8 mouse cellular contexts compared by ENCODE assay signal in genomic region chr1:152767749-152768488, GRCm38 (mm10). TPM values are rescaled to one million over a fixed set of nuclear protein-coding genes. Genes with fewer than 3 reads are reported as not detected.
DNase-seq lines count a peak whose midpoint lies in the region; ATAC-seq and TF ChIP-seq lines count a peak whose summit lies in the region.

No protein-coding gene starts in this region.

- peak; percentile 3 for TF ChIP-seq CTCF in ES-Bruce4 (IDR thresholded peaks at IDR 0.05; ENCODE audit: low read depth, low read length)
- TF ChIP-seq CTCF in heart, postnatal 0 days (IDR thresholded peaks at IDR 0.05; ENCODE audit: low read depth), result peak; percentile 73
- peak; percentile 84 for TF ChIP-seq CTCF in liver, embryonic 14.5 days (IDR thresholded peaks at IDR 0.05; ENCODE audit: low read depth)
- TF ChIP-seq CTCF in stomach, postnatal 0 days (IDR thresholded peaks at IDR 0.05; ENCODE audit: low read depth), result peak; percentile 84

- no peaks in the 10 kb centered on the region for H3K4me1 ChIP-seq in ES-Bruce4 (ENCODE audit: control insufficient read depth, insufficient read depth, low read length)
- H3K4me1 ChIP-seq in forebrain, embryonic 13.5 days, result peaks cover 21% of the 10 kb centered on the region
- H3K4me1 ChIP-seq in heart, postnatal 0 days (ENCODE audit: control insufficient read depth, insufficient read depth), result no peaks in the 10 kb centered on the region
- H3K4me1 ChIP-seq in liver, embryonic 14.5 days (replicated peaks; ENCODE audit: control insufficient read depth in 2 of 2, insufficient read depth in 2 of 2, low read length in 1 of 2), result no peaks in the 10 kb centered on the region
- H3K4me1 ChIP-seq in stomach, postnatal 0 days (replicated peaks; ENCODE audit: control insufficient read depth, insufficient read depth), result 0 out of 2 replicates have a peak, but pooled peaks cover 2% of the 10 kb centered on the region

- H3K4me3 ChIP-seq in ES-Bruce4 (ENCODE audit: low read depth, low read length), result no peak overlapping the region
- peak overlapping the region; percentile 92 for H3K4me3 ChIP-seq in forebrain, embryonic 13.5 days
- peak overlapping the region; percentile 97 for H3K4me3 ChIP-seq in heart, postnatal 0 days (ENCODE audit: low read depth, low read length)
- peak overlapping the region; percentile 73 to 92; a peak in 3 of 4 replicates for H3K4me3 ChIP-seq in liver, embryonic 14.5 days (ENCODE audit: insufficient read depth in 1 of 2, low read depth in 2 of 2, low read length in 2 of 2)
- peak overlapping the region; percentile 99 for H3K4me3 ChIP-seq in stomach, postnatal 0 days (ENCODE audit: low read depth, low read length)

- H3K9me3 ChIP-seq in ES-Bruce4 (replicated peaks; ENCODE audit: control insufficient read depth, insufficient read depth, low read length, poor library complexity, severe bottlenecking), result no peaks in the 10 kb centered on the region
- no peaks in the 10 kb centered on the region for H3K9me3 ChIP-seq in forebrain, embryonic 13.5 days (replicated peaks)
- no peaks in the 10 kb centered on the region for H3K9me3 ChIP-seq in heart, postnatal 0 days (replicated peaks; ENCODE audit: control insufficient read depth, low read length)
- H3K9me3 ChIP-seq in liver, embryonic 14.5 days (ENCODE audit: control insufficient read depth, low read length), result no peaks in the 10 kb centered on the region
- H3K9me3 ChIP-seq in stomach, postnatal 0 days (ENCODE audit: control insufficient read depth, low read length), result no peaks in the 10 kb centered on the region

- H3K27me3 ChIP-seq in ES-Bruce4 (ENCODE audit: control insufficient read depth, insufficient read depth, low read length, poor library complexity, severe bottlenecking), result peaks cover 4% of the 10 kb centered on the region; the same call in 1 of the 2 replicates
- H3K27me3 ChIP-seq in forebrain, embryonic 13.5 days, result no peaks in the 10 kb centered on the region
- H3K27me3 ChIP-seq in heart, postnatal 0 days (ENCODE audit: control insufficient read depth, insufficient read depth, low read length), result no peaks in the 10 kb centered on the region
- peaks cover 16% of the 10 kb centered on the region for H3K27me3 ChIP-seq in liver, embryonic 14.5 days (ENCODE audit: control insufficient read depth, insufficient read depth, low read length)
- H3K27me3 ChIP-seq in stomach, postnatal 0 days (ENCODE audit: control insufficient read depth, insufficient read depth, low read length), result no peaks in the 10 kb centered on the region

- DNase-seq in cerebellum, adult 11 months, result peak; percentile 80
- peak; percentile 94 for DNase-seq in heart, postnatal 0 days (ENCODE audit: low spot score)
- DNase-seq in kidney, postnatal 36 days, result peak; percentile 88 to 92
- peak; percentile 84 to 89 (median 86) for DNase-seq in liver, embryonic 14.5 days (ENCODE audit: low read depth in 3 of 3, low spot score in 3 of 3)
- DNase-seq in neural tube, embryonic 10.5 days (ENCODE audit: extremely low spot score, low spot score), result peak; percentile 83
- DNase-seq in stomach, postnatal 0 days (ENCODE audit: low spot score), result peak; percentile 87

- H3K9ac ChIP-seq in ES-Bruce4 (ENCODE audit: low read depth, poor library complexity, severe bottlenecking), result no peak overlapping the region
- peak overlapping the region; percentile 95; the same call in 1 of the 2 replicates for H3K9ac ChIP-seq in forebrain, embryonic 13.5 days
- no peak overlapping the region for H3K9ac ChIP-seq in heart, postnatal 0 days (replicated peaks; ENCODE audit: low read depth, low read length)
- H3K9ac ChIP-seq in liver, embryonic 14.5 days (replicated peaks), result peak overlapping the region; percentile 91; the same call in 1 of the 2 replicates
- no peak overlapping the region; the same call in 1 of the 2 replicates for H3K9ac ChIP-seq in stomach, postnatal 0 days (ENCODE audit: low read length)

- WGBS in forebrain, embryonic 13.5 days, result 6% methylated on average over 5 of the region's 5 CpGs
- WGBS in heart, postnatal 0 days, result 4% methylated on average over 5 of the region's 5 CpGs
- WGBS in liver, embryonic 14.5 days (ENCODE audit: insufficient replicate concordance), result 6% methylated on average over 5 of the region's 5 CpGs
- WGBS in stomach, postnatal 0 days, result 6% methylated on average over 5 of the region's 5 CpGs

- TF ChIP-seq EP300 in ES-Bruce4 (IDR thresholded peaks at IDR 0.05; ENCODE audit: insufficient read depth, low read depth, low read length), result no peak
- no peak for TF ChIP-seq EP300 in heart, postnatal 0 days (IDR thresholded peaks at IDR 0.05; ENCODE audit: low read depth)
- no peak for TF ChIP-seq EP300 in liver, embryonic 14.5 days (IDR thresholded peaks at IDR 0.05; ENCODE audit: low read depth)
- TF ChIP-seq EP300 in stomach, postnatal 0 days (optimal IDR thresholded peaks at IDR 0.05), result no peak

- no peak for TF ChIP-seq POLR2A in ES-Bruce4 (IDR thresholded peaks at IDR 0.05; ENCODE audit: insufficient read depth, low read length)

- H3K27ac ChIP-seq in ES-Bruce4 (ENCODE audit: insufficient read depth, low read length), result no peak overlapping the region
- H3K27ac ChIP-seq in forebrain, embryonic 13.5 days, result no peak overlapping the region
- H3K27ac ChIP-seq in heart, postnatal 0 days (ENCODE audit: low read depth), result peak overlapping the region; percentile 96
- no peak overlapping the region for H3K27ac ChIP-seq in liver, embryonic 14.5 days
- no peak overlapping the region for H3K27ac ChIP-seq in stomach, postnatal 0 days (replicated peaks)

- peaks cover 37% of the 10 kb centered on the region for H3K36me3 ChIP-seq in ES-Bruce4 (ENCODE audit: control insufficient read depth, insufficient read depth, low read length, poor library complexity, severe bottlenecking)
- peaks cover 36% of the 10 kb centered on the region for H3K36me3 ChIP-seq in forebrain, embryonic 13.5 days (ENCODE audit: poor library complexity, severe bottlenecking)
- H3K36me3 ChIP-seq in heart, postnatal 0 days (replicated peaks; ENCODE audit: control insufficient read depth, insufficient read depth, low read length), result peaks cover 36% of the 10 kb centered on the region
- peaks cover 34% of the 10 kb centered on the region for H3K36me3 ChIP-seq in liver, embryonic 14.5 days (replicated peaks; ENCODE audit: control insufficient read depth, insufficient read depth, low read depth)
- H3K36me3 ChIP-seq in stomach, postnatal 0 days (ENCODE audit: control insufficient read depth, insufficient read depth, low read length), result peaks cover 13% of the 10 kb centered on the region

- peak; percentile 14; the same call in 1 of the 2 replicates for ATAC-seq in forebrain, embryonic 13.5 days
- peak; percentile 47 for ATAC-seq in heart, postnatal 0 days (ENCODE audit: insufficient read depth, low read depth)
- ATAC-seq in liver, embryonic 14.5 days (ENCODE audit: insufficient read depth), result peak; percentile 48
- ATAC-seq in stomach, postnatal 0 days (ENCODE audit: low FRiP score, low TSS enrichment), result peak; percentile 53

- H3K4me2 ChIP-seq in forebrain, embryonic 13.5 days, result peak overlapping the region; percentile 80
- peak overlapping the region; percentile 65 for H3K4me2 ChIP-seq in heart, postnatal 0 days (ENCODE audit: low read depth, low read length)
- peak overlapping the region; percentile 92 for H3K4me2 ChIP-seq in liver, embryonic 14.5 days (ENCODE audit: low read depth)
- peak overlapping the region; percentile 58 for H3K4me2 ChIP-seq in stomach, postnatal 0 days (replicated peaks; ENCODE audit: low read depth)

RNA-seq across cellular contexts. Expression of gene Arpc5, which starts 1.6 kb away (rescaled TPM):
- 108 and 113 TPM in 2 replicates for polyA plus RNA-seq in ES-Bruce4 (2011; ENCODE audit: insufficient read depth, insufficient read length, low read depth, missing spikeins)
- 299 and 312 TPM in 2 replicates for polyA plus RNA-seq in forebrain, embryonic 13.5 days (2015; fragmentation: Nextera tagmentation; extraction: Ambion mirVana)
- 94.3 and 95.1 TPM in 2 replicates for total RNA-seq in heart, postnatal 0 days (2014; rRNA removed; ENCODE audit: low replicate concordance)
- 136 and 152 TPM in 2 replicates for polyA plus RNA-seq in heart, postnatal 0 days (2015; fragmentation: Nextera tagmentation; extraction: Ambion mirVana)
- polyA plus RNA-seq in liver, embryonic 14.5 days (2012; rRNA removed), result 31.3 and 71.2 TPM in 2 replicates
- 156 and 162 TPM in 2 replicates for polyA plus RNA-seq in liver, embryonic 14.5 days (2014; fragmentation: Nextera tagmentation; extraction: Ambion mirVana)
- polyA plus RNA-seq in stomach, postnatal 0 days (2015; fragmentation: Nextera tagmentation; extraction: Ambion mirVana), result 350 and 355 TPM in 2 replicates

RNA-seq across cellular contexts. Expression of gene Rgl1, which starts 1.8 kb away (rescaled TPM):
- polyA plus RNA-seq in ES-Bruce4 (2011; ENCODE audit: insufficient read depth, insufficient read length, low read depth, missing spikeins), result 3.0 and 5.4 TPM in 2 replicates
- polyA plus RNA-seq in forebrain, embryonic 13.5 days (2015; fragmentation: Nextera tagmentation; extraction: Ambion mirVana), result 15.8 and 18.5 TPM in 2 replicates
- total RNA-seq in heart, postnatal 0 days (2014; rRNA removed; ENCODE audit: low replicate concordance), result 38.9 and 48.1 TPM in 2 replicates
- 36.7 and 41.6 TPM in 2 replicates for polyA plus RNA-seq in heart, postnatal 0 days (2015; fragmentation: Nextera tagmentation; extraction: Ambion mirVana)
- 4.4 and 5.4 TPM in 2 replicates for polyA plus RNA-seq in liver, embryonic 14.5 days (2012; rRNA removed)
- 8.6 and 11.5 TPM in 2 replicates for polyA plus RNA-seq in liver, embryonic 14.5 days (2014; fragmentation: Nextera tagmentation; extraction: Ambion mirVana)
- 21.0 and 23.0 TPM in 2 replicates for polyA plus RNA-seq in stomach, postnatal 0 days (2015; fragmentation: Nextera tagmentation; extraction: Ambion mirVana)

RNA-seq across cellular contexts. Expression of gene Apobec4, which starts 17.6 kb away (rescaled TPM):
- polyA plus RNA-seq in ES-Bruce4 (2011; ENCODE audit: insufficient read depth, insufficient read length, low read depth, missing spikeins), result not detected in 2 replicates
- polyA plus RNA-seq in forebrain, embryonic 13.5 days (2015; fragmentation: Nextera tagmentation; extraction: Ambion mirVana), result 0.14 TPM in 1 of 2 replicates, not detected in the other
- total RNA-seq in heart, postnatal 0 days (2014; rRNA removed; ENCODE audit: low replicate concordance), result not detected in 2 replicates
- not detected in 2 replicates for polyA plus RNA-seq in heart, postnatal 0 days (2015; fragmentation: Nextera tagmentation; extraction: Ambion mirVana)
- polyA plus RNA-seq in liver, embryonic 14.5 days (2012; rRNA removed), result not detected in 2 replicates
- polyA plus RNA-seq in liver, embryonic 14.5 days (2014; fragmentation: Nextera tagmentation; extraction: Ambion mirVana), result not detected in 2 replicates
- not detected in 2 replicates for polyA plus RNA-seq in stomach, postnatal 0 days (2015; fragmentation: Nextera tagmentation; extraction: Ambion mirVana)

RNA-seq across cellular contexts. Expression of gene Ncf2, which starts 32.1 kb away (rescaled TPM):
- polyA plus RNA-seq in ES-Bruce4 (2011; ENCODE audit: insufficient read depth, insufficient read length, low read depth, missing spikeins), result 1.4 and 1.6 TPM in 2 replicates
- polyA plus RNA-seq in forebrain, embryonic 13.5 days (2015; fragmentation: Nextera tagmentation; extraction: Ambion mirVana), result 1.9 and 2.3 TPM in 2 replicates
- 2.3 and 5.8 TPM in 2 replicates for total RNA-seq in heart, postnatal 0 days (2014; rRNA removed; ENCODE audit: low replicate concordance)
- polyA plus RNA-seq in heart, postnatal 0 days (2015; fragmentation: Nextera tagmentation; extraction: Ambion mirVana), result 1.6 and 2.4 TPM in 2 replicates
- polyA plus RNA-seq in liver, embryonic 14.5 days (2012; rRNA removed), result 4.7 and 7.3 TPM in 2 replicates
- 7.5 and 7.7 TPM in 2 replicates for polyA plus RNA-seq in liver, embryonic 14.5 days (2014; fragmentation: Nextera tagmentation; extraction: Ambion mirVana)
- 2.5 and 2.6 TPM in 2 replicates for polyA plus RNA-seq in stomach, postnatal 0 days (2015; fragmentation: Nextera tagmentation; extraction: Ambion mirVana)

Comparison
In these comparisons a context has a peak if more than half of its experiments do, and no peak if none do; other contexts are left out.
1. H3K9ac ChIP-seq: peak in forebrain, embryonic 13.5 days (single experiment) and liver, embryonic 14.5 days (single experiment); none in ES-Bruce4 (single experiment), heart, postnatal 0 days (single experiment) and stomach, postnatal 0 days (single experiment).
2. CTCF ChIP-seq: peak in every context shown above with its lines; median percentile 84 in liver, embryonic 14.5 days; 84 in stomach, postnatal 0 days; 73 in heart, postnatal 0 days; 3 in ES-Bruce4.
3. Peak in every context shown above with its lines, with median percentiles within 50 percentile points of each other: DNase-seq, ATAC-seq and H3K4me2 ChIP-seq.